Mouse (Mus musculus): ENCODE measurements around the gene Pdhb.

DNA sequence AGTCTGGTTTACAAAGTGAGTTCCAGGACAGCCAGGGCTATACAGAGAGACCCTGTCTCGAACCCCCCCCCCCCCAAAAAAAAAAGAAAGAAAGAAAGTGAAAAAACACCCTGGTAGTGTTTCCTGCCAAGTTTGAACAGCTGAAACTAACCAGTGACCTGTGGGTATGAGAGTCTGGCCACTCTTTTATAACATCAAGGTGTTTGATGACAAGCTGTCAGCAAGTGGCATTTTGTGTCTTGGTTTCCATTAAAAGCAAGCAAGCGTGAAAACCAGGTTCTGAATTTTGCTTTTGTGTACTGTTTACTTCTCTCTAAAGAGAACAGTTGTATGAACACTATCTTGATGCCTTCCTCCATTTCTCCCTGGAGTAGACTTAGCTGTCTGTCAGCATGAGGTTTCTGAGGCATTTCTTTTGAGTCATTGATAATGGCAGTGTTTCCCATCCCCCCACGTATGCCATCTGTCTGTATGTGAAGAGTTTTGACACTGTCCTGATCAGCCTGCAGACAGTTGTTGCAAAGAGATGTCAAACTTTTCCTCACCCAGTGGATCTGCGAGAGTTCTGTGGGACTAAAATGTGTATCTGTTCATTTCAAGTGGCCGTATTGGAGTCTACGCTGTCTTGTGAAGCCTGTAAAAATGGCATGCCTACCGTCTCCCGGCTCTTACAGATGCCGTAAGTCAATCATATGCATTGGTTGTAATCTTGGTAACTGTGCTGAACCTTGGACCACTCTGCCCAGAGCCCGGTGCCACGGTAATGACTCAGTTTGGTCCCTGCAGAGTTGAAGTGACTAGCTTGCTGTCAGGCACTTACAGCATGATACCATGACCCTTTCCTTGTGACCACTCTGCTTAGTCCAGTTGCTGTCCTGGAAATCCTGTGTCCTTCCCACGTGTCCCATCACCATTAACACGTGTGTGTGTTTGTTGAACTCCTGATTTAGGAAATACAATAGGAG is 26.9 kb downstream of the Pdhb start:
- TF ChIP-seq CTCF (IDR thresholded peaks at IDR 0.05; ENCODE audit: extremely low read depth, insufficient read length, insufficient replicate concordance, low read depth, low read length) (no peak), POLR2A (IDR thresholded peaks at IDR 0.05; ENCODE audit: low read depth, low read length) (no peak)
